Mouse (Mus musculus) adrenal gland, adult (tissue): ENCODE measurements around the gene Rad51b.

Experiments
- DNase-seq, 2 experiments: peaks; one replicate each; pipeline ENCODE4 v3.0.0; 2022 to 2023; ENCODE audit warnings: low spot score in 1 of 2; ENCODE audit not compliant: inconsistent age in 2 of 2

Gene Rad51b

GRCm38 (mm10) chr12:79609399-79610010 lies 312.4 kb downstream of the Rad51b start:
- no peak for DNase-seq

GRCm38 (mm10) chr12:79610511-79611103 lies 313.5 kb downstream of the Rad51b start:
- DNase-seq: peak in 1 of 2 experiments; percentile 29

- peak in 1 of 2 experiments; percentile 34 for DNase-seq
Measured at GRCm38 (mm10) chr12:79611665-79612064, 314.6 kb downstream of the Rad51b start.

GRCm38 (mm10) chr12:79612334-79613060 lies 315.4 kb downstream of the Rad51b start:
- DNase-seq: peak; percentile 91 to 96

- DNase-seq: peak in 1 of 2 experiments; percentile 48
Measured at GRCm38 (mm10) chr12:79613061-79613788, 316.1 kb downstream of the Rad51b start.

GRCm38 (mm10) chr12:79613846-79614582 lies 316.9 kb downstream of the Rad51b start:
- peak in 1 of 2 experiments; percentile 60 for DNase-seq

DNA sequence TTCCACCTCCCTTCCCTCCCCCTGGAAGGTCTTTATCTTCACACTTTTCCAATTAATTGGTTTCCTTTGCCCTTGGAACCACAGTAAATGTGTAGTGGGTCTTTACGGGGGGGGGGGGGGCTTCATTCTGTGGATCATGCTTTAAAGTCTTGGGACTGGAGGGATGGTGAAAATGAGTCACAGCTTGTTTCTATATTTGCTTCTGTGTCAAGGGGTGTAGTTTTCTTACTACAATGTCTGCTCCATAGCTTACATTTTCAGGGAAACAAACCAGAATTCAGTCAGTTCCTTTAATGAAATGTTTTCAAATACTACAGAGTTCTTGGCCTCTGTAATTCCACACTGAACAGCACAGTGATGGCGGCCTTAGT lies 317.5 kb downstream of the Rad51b start:
- no peak for DNase-seq

GRCm38 (mm10) chr12:79615717-79616316 lies 318.7 kb downstream of the Rad51b start:
- peak in 1 of 2 experiments; percentile 67 for DNase-seq

GRCm38 (mm10) chr12:79619009-79619408 lies 321.9 kb downstream of the Rad51b start:
- no peak for DNase-seq

- DNase-seq: no peak
Measured at GRCm38 (mm10) chr12:79620693-79621092, 323.6 kb downstream of the Rad51b start.

DNA sequence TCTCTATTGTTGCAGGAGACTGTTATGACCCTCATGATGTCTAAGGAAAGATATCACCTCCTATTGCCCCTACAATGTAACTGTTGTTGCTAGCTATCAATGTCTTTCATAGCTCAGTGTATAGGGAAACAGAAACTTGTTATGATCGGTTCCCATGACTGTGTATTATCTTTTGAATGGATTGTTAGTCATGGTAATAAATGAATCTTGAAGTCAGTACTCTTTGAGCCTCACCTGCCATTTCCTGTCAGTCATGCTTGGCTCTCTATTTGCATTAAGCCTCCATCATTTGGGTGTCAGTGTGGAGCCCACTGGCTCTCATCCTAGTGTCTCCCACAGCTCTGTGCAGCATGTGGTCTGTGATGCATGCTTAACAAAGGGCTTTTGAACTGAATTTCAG lies 326.2 kb downstream of the Rad51b start:
- no peak for DNase-seq

- peak; percentile 24 to 54 for DNase-seq
Measured at GRCm38 (mm10) chr12:79625699-79626554, 328.8 kb downstream of the Rad51b start.

GRCm38 (mm10) chr12:79626555-79627080 lies 329.5 kb downstream of the Rad51b start:
- DNase-seq: no peak

DNA sequence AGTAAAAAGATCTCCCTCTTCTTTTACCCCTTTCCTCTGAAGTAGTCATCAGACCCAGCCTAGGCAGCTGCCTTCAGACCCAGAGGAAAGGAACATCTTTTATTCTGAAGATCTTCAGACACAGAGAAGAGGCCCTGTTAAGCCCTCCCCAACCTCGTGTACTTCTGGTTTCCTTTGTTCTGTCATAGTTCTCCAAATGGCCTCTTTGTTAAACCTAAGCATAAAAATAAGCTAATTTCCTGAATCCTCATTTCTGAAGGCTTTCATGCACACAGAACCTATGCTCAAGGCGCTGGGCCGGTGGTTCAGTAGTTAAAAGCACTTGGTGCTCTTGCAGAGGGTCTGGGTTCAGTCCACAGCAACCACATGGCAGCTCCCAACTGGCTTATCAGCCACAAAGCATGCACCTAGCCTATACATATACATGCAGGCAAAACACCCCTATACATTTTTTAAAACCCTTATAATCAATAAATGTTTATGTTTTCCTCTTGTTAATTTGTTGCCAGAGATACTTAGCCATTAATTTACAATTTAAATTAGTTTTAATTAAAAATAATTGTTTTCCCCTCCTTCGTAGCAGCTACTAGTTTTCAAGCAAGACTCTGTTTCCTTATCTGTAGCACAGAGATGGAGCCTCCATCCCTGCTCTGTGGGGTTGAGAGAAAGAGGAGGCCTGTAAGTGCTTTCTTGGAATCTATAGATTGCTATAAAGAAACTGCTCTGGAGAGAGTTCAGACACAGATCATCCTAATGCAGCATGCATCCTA lies 330.5 kb downstream of the Rad51b start:
- DNase-seq: no peak

- peak in 1 of 2 experiments; percentile 20 for DNase-seq
Measured at GRCm38 (mm10) chr12:79628121-79628774, 331.2 kb downstream of the Rad51b start.

DNA sequence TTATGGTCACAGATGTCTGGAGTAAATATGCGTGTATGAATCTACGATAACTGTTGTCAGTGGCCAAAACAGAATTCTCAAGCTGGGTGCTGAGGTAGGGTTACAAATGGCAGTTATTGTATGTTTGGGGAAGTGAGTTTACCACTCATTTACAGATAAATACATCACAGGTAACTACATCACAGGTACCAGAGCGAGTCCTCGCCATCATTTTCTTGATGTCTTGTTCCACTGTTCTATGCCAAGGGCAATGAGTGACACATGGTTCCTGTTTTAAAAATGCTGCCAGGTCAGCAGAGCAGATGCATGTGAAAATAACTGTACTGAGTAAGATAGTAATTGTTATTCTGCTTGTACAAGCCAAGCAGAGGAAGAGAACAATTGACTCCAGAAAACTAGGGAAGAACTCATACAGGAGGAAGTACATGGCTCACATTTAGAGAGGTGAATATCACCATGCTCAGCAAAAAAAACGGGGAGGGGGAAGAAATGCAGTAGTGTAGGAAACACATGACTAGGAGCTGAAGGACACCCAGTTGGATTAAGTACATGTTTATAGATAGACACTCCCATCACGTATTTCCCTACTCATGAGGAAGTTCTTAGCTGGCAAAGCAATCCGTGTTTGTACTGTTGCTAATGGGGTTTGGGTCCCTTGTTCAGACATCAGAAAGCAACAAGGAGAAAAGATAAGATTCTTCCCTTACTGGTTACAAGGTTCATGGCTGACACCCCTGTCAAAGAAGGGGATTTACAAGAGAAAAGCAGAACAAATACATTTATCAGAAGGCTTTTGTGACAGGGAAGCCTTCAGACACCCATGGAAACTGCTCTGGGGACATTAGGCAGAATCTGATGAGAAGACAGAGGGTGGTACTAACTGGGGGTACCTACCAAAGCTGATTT lies 333.1 kb downstream of the Rad51b start:
- DNase-seq: no peak
